Mouse (Mus musculus): ENCODE data around the gene Hoxd4. TPM values are rescaled to one million over a fixed set of nuclear protein-coding genes. Genes with fewer than 3 reads are reported as not detected.

The Hoxd4 gene
- polyA plus RNA-seq, 1 experiment from 2014 or later, result 0.20 TPM

GRCm38 (mm10) chr2:74739869-74740268, 28.1 kb downstream of the Hoxd4 start:
- 20% methylated on average over 14 of the region's 14 CpGs for WGBS
- TF ChIP-seq CTCF (IDR thresholded peaks at IDR 0.05; ENCODE audit: low read depth), result no peak
- Histone ChIP-seq H3K27me3 (replicated peaks; ENCODE audit: control insufficient read depth, insufficient read depth, low read length) (peaks cover 85% of the 10 kb centered on the region), H3K27ac (ENCODE audit: low read depth, low read length) (no peak overlapping the region), H3K9ac (ENCODE audit: low read depth, low read length) (no peak overlapping the region), H3K36me3 (ENCODE audit: control insufficient read depth, insufficient read depth) (no peaks in the 10 kb centered on the region; the same call in 1 of the 2 replicates), H3K4me1 (replicated peaks; ENCODE audit: control insufficient read depth, insufficient read depth, low read length) (no peaks in the 10 kb centered on the region), H3K4me2 (replicated peaks; ENCODE audit: low read depth) (peak overlapping the region; percentile 56; the same call in 1 of the 2 replicates), H3K9me3 (ENCODE audit: control insufficient read depth) (no peaks in the 10 kb centered on the region), H3K4me3 (ENCODE audit: low read depth, low read length) (0 out of 2 replicates have a peak overlapping the region, but pooled peaks have one; percentile 5)
- ATAC-seq, result no peak

GRCm38 (mm10) chr2:74740311-74741091, 28.8 kb downstream of the Hoxd4 start:
- Histone ChIP-seq H3K27me3 (replicated peaks; ENCODE audit: control insufficient read depth, insufficient read depth, low read length) (peaks cover 83% of the 10 kb centered on the region), H3K9me3 (ENCODE audit: control insufficient read depth) (no peaks in the 10 kb centered on the region), H3K4me3 (ENCODE audit: low read depth, low read length) (peak overlapping the region; percentile 22; the same call in 1 of the 2 replicates), H3K9ac (ENCODE audit: low read depth, low read length) (no peak overlapping the region), H3K36me3 (ENCODE audit: control insufficient read depth, insufficient read depth) (no peaks in the 10 kb centered on the region; the same call in 1 of the 2 replicates), H3K27ac (ENCODE audit: low read depth, low read length) (no peak overlapping the region), H3K4me2 (replicated peaks; ENCODE audit: low read depth) (peak overlapping the region; percentile 56), H3K4me1 (replicated peaks; ENCODE audit: control insufficient read depth, insufficient read depth, low read length) (no peaks in the 10 kb centered on the region)
- WGBS, result 11% methylated on average over 43 of the region's 43 CpGs
- no peak for ATAC-seq
- no peak for TF ChIP-seq CTCF (IDR thresholded peaks at IDR 0.05; ENCODE audit: low read depth)

DNA sequence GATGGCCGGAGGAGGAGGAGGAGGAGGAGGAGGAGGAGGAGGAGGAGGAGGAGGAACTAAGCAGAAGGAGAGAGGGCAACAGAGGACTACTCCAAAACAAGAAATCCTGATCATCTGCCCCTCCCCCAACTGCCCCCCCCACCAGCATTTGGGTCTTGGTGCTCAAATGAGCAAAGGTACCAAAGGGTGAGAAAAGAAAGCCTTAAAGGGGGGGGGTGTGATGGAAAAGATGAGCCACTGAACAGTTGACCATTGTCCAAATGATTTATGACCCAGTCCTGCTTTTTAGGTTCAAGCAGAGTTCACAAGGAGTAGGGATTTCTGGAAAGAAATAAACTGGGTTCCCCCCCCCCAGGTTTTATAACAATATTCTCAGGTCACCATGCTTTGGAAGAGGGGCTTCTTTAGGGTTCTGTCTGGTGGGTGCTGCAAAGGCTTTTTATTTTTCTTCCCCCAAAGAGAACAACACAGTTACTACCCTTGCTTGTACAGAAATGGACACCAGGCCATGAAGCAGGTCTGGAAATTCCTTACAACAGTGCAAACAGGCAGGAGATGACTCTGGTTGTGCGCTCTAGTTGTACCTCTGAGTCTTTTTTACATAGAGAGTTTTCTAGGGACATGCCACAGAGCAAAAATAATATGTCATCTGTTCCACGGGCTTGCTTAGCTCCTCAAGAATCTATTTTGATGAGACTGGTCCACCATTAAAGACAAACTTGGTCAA, 29.7 kb downstream of the Hoxd4 start:
- Histone ChIP-seq H3K36me3 (ENCODE audit: control insufficient read depth, insufficient read depth) (no peaks in the 10 kb centered on the region), H3K27ac (ENCODE audit: low read depth, low read length) (no peak overlapping the region), H3K9ac (ENCODE audit: low read depth, low read length) (no peak overlapping the region), H3K27me3 (replicated peaks; ENCODE audit: control insufficient read depth, insufficient read depth, low read length) (peaks cover 83% of the 10 kb centered on the region), H3K4me3 (ENCODE audit: low read depth, low read length) (no peak overlapping the region), H3K4me1 (replicated peaks; ENCODE audit: control insufficient read depth, insufficient read depth, low read length) (no peaks in the 10 kb centered on the region), H3K4me2 (replicated peaks; ENCODE audit: low read depth) (no peak overlapping the region), H3K9me3 (ENCODE audit: control insufficient read depth) (no peaks in the 10 kb centered on the region)
- ATAC-seq, result no peak
- 50% methylated on average over 2 of the region's 3 CpGs for WGBS
- no peak for TF ChIP-seq CTCF (IDR thresholded peaks at IDR 0.05; ENCODE audit: low read depth)

- H3K27ac ChIP-seq (ENCODE audit: low read depth, low read length), result no peak overlapping the region
- no peaks in the 10 kb centered on the region for H3K36me3 ChIP-seq (ENCODE audit: control insufficient read depth, insufficient read depth)
- H3K9ac ChIP-seq (ENCODE audit: low read depth, low read length), result no peak overlapping the region
- ATAC-seq, result no peak
- TF ChIP-seq CTCF (IDR thresholded peaks at IDR 0.05; ENCODE audit: low read depth), result no peak
- peaks cover 83% of the 10 kb centered on the region for H3K27me3 ChIP-seq (replicated peaks; ENCODE audit: control insufficient read depth, insufficient read depth, low read length)
- H3K4me1 ChIP-seq (replicated peaks; ENCODE audit: control insufficient read depth, insufficient read depth, low read length), result no peaks in the 10 kb centered on the region
- H3K4me2 ChIP-seq (replicated peaks; ENCODE audit: low read depth), result no peak overlapping the region
- H3K4me3 ChIP-seq (ENCODE audit: low read depth, low read length), result no peak overlapping the region
- no peaks in the 10 kb centered on the region for H3K9me3 ChIP-seq (ENCODE audit: control insufficient read depth)
Observed at GRCm38 (mm10) chr2:74741979-74742277, 30.2 kb downstream of the Hoxd4 start.

GRCm38 (mm10) chr2:74745540-74746297, 34.0 kb downstream of the Hoxd4 start:
- no peak for TF ChIP-seq CTCF (IDR thresholded peaks at IDR 0.05; ENCODE audit: low read depth)
- Histone ChIP-seq H3K9me3 (ENCODE audit: control insufficient read depth) (no peaks in the 10 kb centered on the region), H3K4me1 (replicated peaks; ENCODE audit: control insufficient read depth, insufficient read depth, low read length) (no peaks in the 10 kb centered on the region), H3K4me2 (replicated peaks; ENCODE audit: low read depth) (no peak overlapping the region), H3K36me3 (ENCODE audit: control insufficient read depth, insufficient read depth) (no peaks in the 10 kb centered on the region), H3K9ac (ENCODE audit: low read depth, low read length) (no peak overlapping the region), H3K27me3 (replicated peaks; ENCODE audit: control insufficient read depth, insufficient read depth, low read length) (peaks cover 84% of the 10 kb centered on the region), H3K27ac (ENCODE audit: low read depth, low read length) (no peak overlapping the region), H3K4me3 (ENCODE audit: low read depth, low read length) (no peak overlapping the region)
- 31% methylated on average over 6 of the region's 6 CpGs for WGBS
- no peak for ATAC-seq
